Mouse (Mus musculus): ENCODE results near the gene Ccm2.

The Ccm2 gene

DNA sequence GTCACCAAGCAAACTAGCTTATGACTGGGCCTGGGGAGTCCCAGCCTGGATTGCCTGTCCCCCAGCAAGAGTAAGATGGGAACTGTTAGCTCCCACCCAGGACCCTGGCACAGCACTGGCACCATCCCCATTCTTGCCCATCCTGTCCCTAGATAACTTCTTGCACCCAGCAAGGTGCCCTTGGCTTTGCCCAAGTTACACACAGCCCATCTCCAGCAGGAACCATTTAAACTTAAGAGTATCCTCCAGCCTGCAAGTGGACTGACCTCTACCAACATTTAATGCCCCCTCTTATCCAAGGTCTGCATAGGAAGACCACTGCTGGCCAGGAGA lies 57.9 kb downstream of the Ccm2 start:
- no peak for DNase-seq (ENCODE audit: low spot score)

DNA sequence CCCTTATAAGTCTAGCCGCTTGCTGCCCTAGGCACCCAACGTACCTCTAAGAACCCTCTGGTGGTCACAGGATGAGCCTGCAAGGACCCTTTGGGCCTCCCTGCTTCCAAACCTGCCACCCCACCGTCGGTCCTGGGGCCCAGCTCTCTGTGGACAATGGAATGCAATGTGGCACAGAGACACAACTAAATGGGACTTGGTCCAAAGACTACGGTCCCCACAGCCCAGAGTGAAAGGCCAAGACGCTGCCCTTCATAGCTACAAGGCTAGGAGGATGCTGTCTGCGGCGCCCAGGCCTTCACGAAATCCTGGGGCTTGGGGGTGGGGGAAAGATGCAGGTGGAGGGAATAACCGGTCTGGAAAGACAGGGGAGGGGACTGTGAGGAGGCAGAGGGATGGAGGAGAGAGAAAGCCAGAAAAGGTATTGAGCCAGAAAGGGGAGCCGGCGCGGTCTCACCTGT lies 58.4 kb downstream of the Ccm2 start:
- no peak for DNase-seq (ENCODE audit: low spot score)

DNA sequence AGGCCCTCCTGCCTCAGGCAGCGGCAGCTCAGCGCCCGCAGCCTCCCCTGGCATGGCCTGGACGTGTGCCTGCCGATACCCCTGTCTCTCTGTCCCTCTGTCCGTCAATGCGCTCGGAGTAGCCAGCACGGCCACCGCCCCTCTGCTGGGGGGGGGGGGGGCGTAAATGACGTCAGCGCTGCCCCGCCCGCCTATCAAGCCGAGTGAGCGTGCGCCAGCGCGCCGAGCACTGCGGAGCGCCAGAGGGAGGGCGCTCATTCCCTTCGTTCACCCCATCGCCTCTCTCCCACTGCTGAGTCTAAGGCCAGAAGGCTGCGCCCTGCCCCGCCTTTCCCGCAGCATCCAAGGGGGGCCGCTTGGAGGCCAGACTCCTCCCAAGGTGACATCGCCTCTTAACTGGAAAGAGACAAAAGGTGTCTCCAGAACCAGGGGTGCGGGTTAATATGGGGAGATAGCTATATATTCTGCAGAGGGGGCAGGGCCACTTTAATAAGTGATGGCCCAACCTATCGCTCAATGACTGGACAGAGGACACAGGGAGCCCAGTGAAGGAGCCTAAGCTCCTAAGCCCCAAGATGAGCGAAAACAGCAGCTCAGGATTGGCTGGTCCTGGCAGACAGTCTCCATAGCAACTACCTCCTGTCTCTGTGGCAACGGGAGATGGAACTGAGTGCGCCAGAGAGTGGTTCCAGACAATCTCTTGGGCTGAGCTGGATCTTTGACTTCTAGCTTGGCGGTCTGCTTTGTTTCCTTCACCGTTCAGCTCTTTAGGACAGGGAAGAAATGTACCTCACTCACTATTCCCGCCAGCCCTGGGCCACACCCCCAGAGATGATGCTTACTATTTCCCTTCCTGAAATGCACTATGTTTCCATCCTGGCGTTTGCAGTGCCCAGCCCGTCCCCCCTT lies 59.1 kb downstream of the Ccm2 start, which contains the start of gene Nacad:
TSS of gene Nacad (minus strand) at position 563 of the 909 bp plus-strand sequence.
- DNase-seq (ENCODE audit: low spot score): no peak

DNA sequence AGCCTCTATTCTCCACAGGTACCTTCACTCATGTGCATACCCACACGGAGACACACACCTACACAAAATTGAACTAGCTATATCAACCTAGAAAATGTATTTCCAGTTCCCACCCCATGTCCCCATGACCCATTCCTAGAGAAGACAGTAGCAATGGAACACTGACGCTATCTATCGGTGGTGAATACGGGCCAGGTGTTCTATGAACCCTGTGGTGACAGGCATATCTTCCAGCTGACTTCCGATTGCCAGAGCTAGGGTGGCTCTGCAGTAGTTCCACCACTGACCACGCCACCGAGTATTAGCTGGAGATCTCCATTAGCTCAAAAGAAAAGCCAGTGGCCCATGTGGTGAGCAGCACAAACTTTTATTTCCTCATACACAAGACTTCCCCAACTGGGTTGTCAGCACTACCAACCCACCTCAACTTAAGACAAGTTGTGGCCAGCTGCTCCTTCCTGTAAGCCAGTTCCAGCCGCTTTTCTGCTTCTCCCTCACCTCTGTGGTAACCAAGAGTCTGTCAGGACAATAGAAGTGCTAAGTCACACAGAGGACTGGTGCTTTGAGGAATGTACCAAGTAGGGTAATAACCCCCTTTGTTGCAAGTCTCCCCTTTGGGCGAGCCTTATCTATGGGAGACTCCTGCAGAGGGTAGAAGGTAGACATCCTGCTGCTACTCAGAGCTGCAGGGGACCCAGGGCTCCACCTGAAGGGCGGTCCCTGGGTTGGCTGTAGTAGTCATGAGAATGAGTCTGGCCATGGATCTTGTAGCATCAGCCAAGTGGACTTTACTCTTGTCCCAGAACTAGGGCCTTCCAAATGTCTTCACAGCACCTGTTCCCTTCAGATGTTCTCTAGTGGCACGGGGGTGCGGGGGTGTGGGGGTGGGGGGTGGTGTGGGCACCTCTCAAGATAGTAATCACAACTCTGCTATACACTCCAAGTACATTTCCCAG lies 68.8 kb downstream of the Ccm2 start:
- no peak for DNase-seq (ENCODE audit: low spot score)

DNA sequence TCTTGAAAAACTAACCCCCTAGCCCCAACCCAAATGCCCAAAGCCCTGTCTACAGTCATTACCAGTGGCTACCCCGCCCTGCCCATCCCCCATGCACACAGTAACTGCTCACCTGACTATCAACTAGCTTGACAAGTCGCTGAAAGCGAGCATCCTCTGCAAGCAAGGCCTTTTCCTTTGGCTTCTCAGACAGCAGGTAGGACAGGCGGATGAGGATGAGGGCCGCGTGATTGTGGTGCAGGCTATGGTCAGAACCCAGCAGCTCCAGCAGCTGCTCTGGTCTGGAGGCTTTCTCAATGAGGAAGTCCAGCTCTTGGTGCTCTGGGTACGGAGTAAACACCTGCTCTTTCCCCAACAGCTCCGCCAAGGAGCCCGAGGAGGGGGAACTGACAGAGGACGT lies 77.0 kb downstream of the Ccm2 start:
- DNase-seq (ENCODE audit: low spot score): no peak

DNA sequence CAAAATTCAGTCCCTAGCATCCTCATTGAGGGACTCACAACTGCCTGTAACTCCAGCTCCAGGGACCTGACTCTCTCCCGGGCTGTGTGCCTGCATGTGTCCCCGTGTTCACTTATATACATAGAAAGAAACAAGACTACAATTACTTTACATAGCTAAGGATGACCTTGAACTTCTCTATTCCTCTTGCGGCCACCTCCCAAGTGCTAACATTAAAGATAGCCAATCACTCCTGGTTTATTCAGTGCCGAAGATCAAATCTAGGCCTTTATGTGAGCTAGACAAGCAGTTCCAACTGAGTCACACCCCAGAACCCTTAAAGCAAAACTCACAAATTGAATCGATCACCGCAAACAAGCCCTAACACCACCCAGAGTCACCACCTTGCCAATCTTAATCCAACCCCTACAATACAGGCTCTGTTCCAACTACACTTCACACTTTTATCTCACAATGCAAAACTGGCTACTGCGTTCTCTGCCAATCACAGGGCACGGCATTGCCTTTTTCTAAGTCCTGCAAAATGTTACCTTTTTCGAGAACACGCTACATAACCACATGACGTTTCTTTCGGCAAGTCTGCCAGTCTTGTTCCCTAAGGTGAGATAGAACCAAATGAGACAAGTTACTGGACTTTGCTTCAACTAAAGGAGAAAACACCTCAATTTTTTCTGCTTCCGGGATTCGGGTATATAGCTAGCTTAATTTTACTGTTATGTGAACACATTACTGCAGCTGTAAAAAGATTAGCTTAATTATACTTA lies 78.1 kb downstream of the Ccm2 start:
- DNase-seq (ENCODE audit: low spot score): no peak

DNA sequence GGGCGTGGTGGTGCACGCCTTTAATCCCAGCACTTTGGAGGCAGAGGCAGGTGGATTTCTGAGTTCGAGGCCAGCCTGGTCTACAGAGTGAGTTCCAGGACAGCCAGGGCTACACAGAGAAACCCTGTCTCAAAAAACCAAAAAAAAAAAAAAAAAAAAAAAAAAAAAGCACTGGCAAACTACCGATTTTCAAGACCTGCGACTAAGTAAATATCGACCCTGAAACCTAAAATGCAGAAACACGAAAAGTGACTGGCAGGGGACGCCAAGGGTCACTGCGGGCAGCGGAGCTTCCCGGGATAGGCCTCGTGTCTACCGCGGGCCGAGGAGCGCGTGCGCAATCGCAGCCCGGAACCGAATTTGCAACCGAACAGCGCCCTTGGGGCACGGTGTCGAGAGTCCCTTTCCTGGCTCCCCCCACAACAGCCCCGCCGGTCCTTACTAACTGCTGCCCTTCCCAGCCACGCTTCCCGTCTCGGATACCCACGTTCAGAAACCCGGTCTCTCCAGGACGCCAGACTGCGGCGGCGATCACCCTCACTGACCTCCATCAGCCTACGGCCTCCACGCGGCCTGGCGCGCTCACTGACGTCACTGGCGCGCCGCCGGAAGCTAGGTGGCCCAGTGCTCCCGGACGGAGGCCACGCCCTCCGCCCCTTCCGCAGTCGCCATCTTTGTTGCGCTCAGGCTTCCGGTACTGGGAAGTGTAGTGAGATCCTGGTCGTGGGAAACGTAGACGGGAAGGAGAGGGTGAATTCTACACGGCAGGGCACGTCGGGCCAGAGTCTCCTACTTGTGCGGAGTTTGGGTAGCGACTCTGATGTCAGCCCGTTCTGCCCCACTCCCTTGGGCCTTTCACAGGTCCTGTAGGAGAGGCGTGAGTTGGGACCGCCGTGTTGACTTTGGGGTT lies 79.0 kb downstream of the Ccm2 start, which contains the start of gene Tbrg4:
TSS of gene Tbrg4 (minus strand) at position 590 of the 910 bp plus-strand sequence.
- peak; percentile 77 for DNase-seq (ENCODE audit: low spot score)

DNA sequence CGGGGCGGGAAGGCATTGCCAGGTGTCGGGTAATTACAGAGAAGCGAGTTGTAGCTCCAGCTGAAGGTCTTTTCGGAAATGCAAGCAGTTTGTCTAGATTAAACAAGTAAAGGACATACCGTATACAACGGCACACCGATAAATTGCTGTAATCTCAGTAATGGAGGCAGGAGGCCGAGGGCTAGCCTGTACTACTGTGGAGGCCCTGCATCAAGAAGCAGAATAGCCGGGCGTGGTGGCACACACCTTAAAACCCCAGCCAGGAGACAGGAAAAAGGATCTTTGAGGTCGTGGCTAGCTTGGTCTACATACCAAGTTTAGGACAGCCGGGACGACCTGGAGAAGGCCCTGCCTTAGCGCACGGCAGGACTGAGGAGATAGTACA lies 79.7 kb downstream of the Ccm2 start:
- no peak for DNase-seq (ENCODE audit: low spot score)

DNA sequence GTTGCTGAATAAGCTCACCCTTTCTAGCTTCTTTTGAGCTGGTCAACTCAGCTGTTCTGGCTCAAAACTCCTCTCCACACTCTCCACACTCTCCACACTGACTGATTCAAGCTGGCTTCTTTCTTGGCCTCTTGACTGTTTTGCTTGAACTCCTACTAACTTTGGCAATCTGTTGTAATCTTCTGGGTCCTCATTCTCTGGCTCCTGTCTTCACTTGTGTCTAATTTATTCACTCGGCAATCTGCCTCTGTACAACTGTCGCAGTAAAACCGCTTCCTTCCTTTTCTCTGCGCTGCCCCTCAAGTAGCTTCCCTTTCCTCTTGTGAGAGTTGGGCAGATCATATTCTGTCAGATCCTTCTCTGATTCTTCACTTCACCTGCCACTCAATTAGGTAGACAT lies 81.0 kb downstream of the Ccm2 start:
- no peak for DNase-seq (ENCODE audit: low spot score)

DNA sequence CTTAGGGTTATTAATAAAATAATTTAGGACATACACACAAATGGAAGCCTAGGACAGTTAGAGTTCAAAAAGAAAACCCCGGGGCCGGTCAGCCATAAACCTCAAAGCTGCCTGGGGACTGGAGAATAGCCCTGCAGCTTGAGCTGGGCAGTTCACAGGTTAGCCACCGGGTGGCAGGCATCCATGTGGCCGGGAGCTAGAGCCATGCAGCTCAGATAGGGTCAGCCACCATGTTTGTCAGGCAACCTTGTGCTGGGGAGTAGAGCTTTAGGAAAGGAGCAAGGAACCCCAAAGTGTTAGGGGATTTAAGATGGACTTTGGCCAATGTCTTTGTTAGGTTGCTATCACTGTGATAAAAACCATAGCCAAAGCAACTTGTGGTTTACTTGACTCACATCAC lies 81.9 kb downstream of the Ccm2 start:
- DNase-seq (ENCODE audit: low spot score): no peak

DNA sequence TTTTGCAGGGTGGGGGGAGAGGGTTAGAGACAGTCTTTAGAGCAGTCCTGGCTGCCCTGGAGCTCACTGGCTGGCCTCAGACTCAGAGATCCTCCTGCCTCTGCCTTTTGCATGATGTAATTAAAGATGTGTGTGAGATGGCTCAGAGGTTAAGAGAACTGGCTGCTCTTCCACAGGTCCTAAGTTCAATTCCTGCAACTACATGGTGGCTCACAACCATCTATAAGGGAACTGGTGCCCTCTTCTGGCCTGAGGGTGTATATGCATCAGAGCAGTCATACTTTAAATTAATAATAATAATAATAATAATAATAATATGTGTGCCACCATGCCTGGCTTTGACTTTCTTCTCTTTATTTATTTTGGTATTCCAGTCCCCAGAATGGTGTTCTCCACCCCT lies 83.0 kb downstream of the Ccm2 start:
- no peak for DNase-seq (ENCODE audit: low spot score)

DNA sequence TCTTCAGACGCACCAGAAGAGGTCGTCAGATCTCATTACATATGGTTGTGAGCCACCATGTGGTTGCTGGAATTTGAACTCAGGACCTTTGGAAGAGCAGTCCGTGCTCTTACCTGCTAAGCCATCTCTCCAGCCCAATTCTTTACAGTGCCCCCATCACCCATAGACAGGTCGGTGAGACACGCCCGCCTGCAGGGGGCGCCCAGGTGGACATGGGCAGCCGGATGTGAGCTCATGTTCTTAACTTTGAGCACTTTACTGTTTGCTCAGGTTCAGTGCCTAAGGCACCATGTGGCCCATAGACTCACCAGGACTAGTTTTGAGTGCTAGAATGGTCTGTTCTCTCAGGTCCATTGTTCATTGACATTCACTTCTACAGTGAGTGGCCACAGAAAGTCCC lies 89.5 kb downstream of the Ccm2 start:
- no peak for DNase-seq (ENCODE audit: low spot score)

DNA sequence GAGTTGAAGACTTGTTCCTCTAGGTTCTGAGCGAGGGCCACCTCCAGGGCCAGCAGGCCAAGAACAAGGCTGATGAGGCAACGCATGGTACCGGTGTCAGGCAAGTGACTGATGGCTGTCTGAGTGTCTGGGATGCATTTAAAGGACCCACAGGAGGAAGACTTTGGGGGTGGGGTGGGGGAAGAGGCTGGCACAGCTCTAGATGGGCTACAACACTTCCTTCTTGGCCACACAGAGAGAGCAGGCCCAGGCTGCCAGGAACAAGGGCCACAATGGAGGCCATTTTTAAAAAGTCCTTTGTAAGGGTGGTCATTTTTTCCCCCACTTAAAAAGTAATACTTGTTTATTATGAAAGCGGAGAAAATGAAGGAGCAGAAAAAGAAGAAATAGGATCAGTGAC lies 91.8 kb downstream of the Ccm2 start, which contains the start of gene Wap:
TSS of gene Wap (minus strand) at position 101 of the 400 bp plus-strand sequence.
- no peak for DNase-seq (ENCODE audit: low spot score)

DNA sequence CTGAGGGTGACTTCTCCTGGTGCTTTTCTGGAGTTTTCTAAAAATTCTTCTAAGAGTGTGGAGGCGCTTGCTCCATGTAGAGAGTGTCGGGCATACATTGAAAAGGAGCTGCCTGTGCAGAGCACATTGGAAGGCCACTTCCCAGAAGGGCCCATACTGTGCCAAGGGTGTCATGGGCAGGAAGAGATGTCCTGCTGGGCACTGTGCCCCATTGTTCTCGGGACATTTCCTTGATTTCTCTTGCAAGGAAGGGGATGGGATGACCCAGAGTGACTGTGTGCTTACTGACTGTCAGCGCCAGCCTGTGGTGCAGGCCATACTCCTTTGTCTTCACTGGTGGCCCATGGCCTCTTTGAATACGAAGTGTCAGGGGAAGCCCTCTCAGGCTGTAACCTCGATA lies 92.4 kb downstream of the Ccm2 start:
- DNase-seq (ENCODE audit: low spot score): no peak

DNA sequence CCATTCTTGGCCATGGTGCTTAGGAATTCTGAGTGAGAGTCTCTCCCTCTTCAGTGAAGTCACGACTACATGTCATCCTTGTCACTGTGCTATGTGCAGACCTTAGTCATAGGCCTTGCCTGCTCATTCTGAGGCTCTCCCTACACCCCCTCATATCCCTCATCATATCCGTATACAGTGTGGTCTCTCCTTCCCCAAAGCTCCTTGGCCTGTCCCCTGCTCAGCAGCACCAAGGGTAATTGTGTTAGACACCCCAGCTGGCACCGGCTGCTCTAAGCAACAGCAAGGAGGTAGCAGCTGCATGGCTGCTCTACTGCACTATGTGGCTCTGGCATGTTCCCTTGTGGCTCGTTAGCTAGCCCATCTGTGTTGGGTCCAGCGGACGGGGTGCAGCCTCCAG lies 97.9 kb downstream of the Ccm2 start:
- no peak for DNase-seq (ENCODE audit: low spot score)
